Mouse (Mus musculus) layer of hippocampus, postnatal 14 days (tissue): ENCODE results near the gene Gm10337. TPM values are rescaled to one million over a fixed set of nuclear protein-coding genes. Genes with fewer than 3 reads are reported as not detected.

Experiments
- DNase-seq, 2 experiments: peaks; one replicate each; pipeline ENCODE4 v3.0.0; 2021 to 2022; ENCODE audit warnings: low spot score in 2 of 2, mixed read lengths in 1 of 2
- total RNA-seq, 2 experiments: library from RNA; stranded (reverse); gene quantifications; 2 replicates each; pipeline ENCODE4 v1.2.3; 2021

Gm10337 gene
- total RNA-seq, 2 experiments from 2014 or later: not detected

DNA sequence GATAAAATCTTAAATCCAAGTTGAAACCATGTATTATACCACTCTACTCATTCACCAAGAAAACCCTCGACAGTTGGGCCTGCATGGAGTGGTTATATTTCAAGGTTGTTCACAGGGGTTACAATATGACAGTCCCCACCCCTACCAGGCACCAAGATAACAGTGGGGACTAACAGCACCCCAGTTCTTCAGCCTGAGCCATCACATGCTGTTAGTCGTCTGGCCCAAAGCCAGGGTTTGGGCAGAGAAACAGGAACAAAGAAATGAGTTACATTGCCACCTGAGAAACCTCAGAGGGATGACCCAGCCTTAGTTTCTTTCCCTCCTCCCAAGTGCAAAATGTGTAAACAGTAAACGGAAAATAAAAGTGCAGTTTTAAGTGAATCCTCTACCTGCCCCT is 4.2 kb upstream of the Gm10337 start:
- DNase-seq: no peak

DNA sequence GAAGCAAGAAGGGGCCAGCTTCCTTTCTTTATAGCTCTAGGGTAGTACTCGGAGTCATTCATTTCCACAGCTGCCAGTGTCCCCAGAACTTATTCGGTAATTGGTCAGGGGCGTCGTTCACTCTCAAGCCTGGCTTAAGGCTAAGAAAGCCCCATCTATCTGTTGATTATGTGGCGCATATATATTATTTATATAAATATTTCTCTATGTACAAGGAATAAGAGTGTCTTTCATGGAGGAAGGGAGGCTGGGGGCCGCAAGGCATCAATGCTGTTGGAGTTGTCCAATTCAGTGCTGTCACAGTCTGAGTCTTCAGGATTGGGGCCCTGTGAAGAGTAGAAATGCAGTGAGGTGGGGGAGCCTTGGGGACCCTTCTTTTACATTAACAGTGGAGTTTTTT is 3.7 kb upstream of the Gm10337 start:
- DNase-seq: no peak

DNA sequence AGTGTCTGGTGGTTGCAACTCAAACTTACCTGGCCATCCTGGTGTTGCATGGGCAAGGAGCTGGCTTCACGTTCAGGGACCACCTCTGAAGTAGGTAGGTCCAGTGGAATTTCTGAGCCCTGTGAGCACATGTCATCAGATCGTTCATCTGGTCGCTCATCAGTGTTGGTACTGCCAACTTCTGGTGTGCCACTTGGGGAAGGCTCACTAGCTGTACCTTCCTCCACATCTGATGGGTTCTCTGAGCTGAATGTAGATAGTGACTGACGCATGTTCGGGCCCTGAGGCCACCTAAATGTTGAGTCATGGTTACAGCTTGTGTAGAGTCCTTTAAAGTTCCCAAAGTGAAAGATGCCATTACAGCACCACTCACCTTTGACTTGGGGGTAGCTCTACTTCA is 3.0 kb upstream of the Gm10337 start:
- DNase-seq: no peak

DNA sequence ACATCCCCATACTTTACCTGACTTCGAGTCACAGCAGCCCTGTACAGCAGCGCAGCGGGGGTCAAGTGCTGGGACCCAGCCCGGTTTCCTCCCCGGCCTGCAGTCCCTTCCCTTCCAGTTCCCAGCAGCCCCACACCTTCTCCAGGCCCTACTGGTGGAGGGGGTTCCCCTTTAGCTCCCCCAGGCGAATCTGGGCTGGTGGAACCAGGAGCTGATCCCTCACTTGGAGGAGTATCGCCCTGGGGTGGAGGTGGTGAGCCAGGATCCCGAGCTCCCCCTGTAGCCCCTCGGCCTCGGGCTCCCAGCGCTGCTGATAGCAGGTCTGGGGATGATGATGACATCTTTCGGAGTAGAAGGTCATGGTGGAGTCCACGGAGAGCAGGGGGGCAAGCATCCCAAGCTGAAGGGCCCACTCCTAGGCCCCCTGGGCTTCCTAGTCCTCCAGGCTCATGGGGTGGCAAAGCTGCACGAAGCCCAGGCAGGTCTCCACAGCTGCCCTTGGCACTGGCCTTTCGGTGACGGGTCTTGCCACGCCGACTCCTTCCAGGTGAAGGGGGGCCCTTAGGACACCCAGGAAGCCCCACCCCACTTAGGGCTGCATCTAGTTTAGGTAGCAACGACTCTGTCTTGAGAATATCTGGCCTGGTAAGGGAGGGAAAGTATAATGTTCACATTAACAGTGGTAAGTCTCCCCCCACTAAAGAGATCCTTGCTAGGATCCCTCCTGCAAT is 2.3 kb upstream of the Gm10337 start:
- no peak for DNase-seq

DNA sequence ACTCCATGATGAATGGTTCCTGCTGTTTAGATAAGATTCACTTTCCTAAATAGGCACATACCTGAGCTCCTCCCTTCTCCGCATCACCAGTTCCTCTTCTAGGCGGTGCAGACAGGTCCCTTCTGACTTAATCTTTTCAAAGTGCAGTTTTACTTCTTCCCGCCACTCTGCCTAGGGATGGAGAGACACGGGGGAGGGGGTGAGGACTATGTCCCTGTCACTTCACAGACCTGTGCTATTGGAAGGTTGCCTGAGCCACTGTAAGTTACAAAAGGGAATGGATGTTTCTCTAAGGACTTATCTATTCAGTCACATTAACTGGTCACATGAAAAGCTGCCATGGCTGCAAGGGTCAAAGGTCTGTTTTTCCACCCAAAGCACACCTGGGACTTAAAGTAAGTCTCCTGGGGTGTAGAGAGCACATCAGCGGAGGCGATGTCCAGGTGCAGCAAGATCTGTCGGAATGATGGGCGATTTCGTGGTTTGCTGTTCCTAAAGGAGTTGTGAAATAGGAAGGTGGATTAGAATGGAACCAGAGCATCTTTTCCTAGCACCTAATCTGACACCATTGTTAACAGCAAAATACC is 1.2 kb upstream of the Gm10337 start:
- DNase-seq: no peak

DNA sequence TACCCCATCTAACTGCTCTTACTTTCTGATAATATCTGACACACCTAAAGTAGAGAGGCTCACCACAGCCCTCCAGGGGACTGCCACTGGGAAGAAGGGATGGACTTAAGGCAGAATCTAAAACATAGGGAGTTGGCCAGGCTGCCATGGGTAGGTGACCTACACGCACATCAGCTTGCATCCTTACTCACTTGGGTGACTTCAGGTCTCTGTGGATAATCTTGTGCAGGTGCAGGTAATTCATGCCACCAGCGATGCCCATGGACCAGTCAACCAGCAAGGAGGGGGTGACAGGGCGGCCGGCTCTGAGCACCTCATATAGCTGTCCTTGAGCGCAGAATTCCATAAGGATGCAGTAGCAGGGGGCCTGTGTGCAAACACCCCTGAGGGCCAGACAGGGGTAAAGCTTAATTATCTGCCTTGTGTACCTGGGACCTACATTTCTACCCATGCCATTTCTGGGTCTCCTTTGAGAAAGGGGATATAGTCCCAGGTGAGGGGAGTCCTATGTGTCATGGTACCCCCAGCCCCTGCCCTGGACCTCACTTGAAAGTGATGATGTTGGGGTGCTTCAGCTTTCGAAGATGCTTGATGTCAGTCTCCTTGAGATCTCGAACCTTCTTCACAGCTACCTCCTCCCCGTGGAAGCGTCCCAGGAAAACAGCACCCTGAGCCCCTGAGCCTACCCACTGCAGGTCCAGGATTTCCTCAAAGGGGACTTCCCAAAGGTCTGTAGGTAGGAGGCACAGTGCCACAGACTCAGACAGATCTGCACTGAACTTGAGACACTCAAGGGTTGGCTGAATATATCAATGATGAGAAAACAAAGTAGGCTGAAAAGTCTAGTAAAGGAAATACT is 631 bp downstream of the Gm10337 start:
- no peak for DNase-seq

DNA sequence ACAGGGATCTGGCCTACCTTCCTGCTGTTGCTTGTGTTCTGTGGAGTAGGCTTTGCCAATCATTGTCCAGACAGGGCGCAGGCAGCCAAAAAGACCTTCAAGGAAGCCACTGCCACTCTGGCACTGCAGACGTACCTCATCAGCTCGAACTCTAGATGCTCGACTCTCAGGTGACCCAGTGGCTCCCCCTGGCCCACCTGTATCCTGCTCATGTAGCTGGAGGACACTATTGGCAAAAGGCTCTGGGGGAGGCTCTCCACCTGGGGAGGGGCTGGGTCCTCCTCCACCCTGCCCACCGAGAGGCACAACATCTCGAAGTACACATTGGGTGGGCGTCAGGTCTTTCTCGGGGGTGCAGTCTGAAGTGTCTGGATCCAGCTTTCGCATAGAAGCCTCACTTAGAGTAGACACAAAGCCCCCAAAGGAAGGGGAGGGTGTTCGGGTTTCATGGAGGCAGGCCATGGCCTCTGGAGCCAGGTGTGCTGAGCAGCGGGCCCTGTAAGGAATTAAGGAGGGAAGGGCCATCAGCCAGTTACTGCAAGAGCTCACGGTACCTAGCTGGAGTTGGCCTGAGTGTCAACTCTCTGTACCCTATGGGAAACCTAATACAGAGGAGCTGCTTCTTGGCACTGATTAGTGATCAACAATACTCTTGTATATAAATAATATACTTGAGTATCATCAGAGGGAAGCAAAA is 1.7 kb downstream of the Gm10337 start:
- no peak for DNase-seq

DNA sequence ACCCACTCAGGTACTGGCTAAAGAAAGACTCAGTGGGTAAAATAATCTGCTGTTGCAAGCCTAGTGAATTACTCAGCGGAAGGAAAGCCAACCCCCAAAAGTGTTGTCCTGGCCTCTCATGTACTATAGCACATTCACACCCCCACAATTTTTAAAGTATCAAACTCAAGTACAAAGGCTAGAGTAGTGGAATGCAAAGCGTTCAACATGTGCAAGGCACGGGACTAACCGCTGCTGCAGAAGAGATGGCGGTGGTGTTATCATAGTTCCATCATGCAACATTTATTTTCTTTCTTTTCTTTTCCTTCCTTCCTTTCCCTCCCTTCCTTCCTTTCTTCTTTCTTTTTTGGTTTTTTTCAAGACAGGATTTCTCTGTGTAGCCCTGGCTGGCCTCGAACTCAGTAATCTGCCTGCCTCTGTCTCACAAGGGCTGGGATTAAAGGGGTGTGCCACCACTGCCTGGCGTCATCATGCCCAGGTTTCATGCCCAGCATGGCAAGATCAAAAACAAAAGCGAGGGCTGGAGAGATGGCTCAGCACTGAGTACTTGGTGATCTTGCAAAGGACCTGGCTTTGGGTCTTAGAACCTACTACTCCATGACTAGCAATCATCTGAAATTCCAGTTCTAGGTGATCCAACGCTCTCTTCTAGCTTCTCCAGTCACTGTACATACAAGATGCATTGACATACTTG is 2.4 kb downstream of the Gm10337 start:
- no peak for DNase-seq

DNA sequence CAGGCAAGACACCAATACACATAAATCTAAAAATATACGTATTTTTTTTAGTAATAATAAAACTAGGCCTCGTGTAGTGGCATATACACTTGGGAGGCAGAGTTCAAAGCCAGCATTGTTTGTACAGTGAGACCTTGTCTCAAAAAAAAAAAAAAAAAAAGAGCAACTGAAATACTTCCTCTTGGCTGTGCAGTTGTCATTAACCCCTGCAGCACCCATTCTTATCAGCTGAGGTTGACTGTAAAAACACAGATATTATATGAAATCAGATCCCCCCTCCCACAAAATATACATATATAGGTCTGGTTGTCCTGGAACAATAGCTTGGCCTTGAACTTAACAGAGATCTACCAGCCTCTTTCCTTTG is 2.9 kb downstream of the Gm10337 start:
- no peak for DNase-seq

DNA sequence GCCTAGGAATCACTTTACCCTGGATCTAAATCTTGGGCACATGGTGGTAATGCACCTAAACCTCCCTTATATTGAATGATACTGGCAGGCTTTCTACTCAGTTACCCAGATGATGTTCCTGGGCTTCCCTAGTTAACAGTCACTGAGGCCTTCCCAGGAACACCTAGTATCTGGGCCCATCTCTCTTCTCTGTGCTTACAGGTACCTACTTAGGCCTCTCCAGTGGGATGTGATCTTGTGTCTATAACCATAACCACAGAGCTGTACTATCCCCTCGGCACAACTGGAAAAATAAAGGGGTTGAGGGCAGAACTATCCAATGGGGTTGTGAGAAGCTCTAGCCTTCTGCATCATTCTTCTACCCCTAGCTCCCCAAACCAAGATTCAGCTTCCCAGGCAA is 3.3 kb downstream of the Gm10337 start:
- no peak for DNase-seq

DNA sequence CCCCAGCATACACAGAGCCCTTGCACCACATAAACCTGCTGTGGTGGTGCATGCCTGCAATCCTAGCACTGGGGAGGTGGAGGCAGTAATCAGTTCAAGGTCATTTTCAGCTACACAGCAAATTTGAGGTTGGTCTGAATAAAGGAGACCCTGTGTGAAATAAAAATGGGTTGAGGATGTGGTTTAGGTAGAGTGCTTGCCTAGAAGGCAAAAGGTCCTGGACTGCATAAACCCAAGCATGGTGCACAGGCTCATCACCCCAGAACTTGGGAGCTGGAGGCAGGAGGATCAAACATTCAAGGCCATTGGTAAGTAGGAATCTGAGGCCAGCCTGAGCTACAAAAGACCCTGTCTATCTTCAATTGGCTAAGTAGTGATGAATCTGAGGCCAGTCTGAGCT is 4.0 kb downstream of the Gm10337 start:
- no peak for DNase-seq

DNA sequence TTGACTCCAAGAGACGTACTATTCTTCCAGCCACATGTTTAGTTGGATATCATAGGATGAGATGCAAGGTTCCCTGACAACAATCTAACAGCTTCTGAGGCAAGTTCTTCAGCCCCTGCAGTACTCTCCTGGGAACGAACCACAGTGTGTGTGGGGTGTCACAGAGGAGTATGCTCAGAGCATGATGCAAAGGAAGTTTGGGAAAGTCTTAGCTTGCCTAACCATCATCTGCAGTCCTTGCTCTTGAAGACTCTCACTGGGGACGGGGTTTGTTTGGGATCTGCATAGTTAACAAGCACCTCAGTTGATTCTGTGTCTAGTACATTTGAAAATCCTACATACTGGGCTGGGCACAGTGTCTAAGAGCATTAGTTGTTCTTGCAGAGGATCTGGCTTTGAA is 4.8 kb downstream of the Gm10337 start:
- no peak for DNase-seq

DNA sequence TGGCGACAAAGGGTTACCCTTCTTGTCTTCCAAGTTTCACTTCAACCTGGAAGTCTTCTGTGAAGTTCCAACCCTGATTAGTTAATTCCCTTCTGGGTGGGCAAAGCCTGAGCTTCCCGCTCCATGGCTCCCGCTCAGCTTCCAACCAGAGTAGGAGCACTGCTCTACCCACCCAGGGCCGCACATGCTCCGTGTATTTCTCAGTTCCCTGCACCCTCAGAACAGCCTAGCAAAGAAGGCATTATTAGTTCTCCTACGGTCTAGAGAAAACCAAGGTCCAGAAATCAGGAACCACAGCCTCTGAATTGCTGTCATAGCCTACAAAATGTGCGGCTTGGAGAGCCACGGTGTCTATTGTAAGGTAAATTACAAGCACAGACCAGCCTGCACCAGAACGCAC is 6.6 kb downstream of the Gm10337 start:
- DNase-seq: peak; percentile 41 to 65

DNA sequence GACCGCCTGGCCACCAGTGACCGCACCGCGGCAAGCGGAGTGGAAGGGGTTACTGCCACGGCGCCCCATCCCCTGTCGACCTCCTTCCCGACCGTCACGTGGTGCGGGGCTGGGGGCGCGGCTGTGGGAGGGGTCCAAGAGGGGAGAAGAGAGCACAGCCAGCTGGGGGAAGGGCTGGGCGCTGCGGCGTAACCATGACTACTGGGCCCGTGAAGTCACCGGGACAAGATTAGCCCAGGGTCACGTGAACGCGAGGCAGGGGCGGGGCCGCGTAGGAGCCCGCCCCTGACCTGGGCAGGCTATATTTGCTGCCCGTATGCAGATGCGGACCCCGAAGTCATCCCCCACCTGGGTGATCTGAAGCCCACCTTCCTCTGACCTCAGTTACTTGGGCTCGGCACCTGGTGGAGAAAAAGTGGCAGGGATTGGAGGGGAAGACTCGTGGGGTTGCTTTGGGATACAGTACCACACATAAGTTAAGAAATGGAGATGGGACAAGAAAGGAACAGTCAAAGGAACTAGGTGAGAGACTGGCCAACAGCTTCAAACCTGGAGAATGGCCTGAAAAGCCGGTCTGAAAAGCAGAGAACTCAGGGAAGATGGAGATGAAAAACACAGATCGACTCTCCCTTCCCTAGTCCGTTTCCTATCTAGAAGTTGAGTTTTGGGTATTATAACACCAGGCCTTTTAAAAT is 7.2 kb downstream of the Gm10337 start:
- peak; percentile 83 to 91 for DNase-seq

DNA sequence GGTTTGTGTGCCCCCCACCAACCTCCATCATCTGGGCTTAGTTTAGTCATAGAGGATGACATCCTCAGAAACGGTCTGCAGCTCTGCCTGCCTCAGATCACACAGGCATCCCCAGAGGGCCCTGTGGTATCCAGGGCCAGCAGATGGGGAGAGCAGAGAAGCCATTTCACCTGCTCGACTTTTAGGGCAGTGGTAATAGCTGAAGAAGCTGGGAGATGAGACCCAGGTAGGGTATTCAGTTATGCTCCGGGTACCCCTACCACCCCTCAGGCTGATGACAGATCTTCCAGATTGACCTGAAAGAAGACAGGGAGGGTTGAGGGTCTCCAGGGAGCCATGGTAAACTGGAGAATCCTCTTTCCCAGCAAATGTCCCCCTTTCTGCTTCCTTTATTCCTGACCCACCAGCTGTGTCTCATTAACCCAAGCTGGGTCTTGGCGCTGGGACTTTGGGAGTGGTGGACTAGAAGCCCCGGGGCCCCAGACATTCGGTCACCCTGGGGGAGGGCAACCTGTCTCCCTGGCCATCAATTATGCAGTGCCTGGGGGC is 7.8 kb downstream of the Gm10337 start:
- DNase-seq: no peak

DNA sequence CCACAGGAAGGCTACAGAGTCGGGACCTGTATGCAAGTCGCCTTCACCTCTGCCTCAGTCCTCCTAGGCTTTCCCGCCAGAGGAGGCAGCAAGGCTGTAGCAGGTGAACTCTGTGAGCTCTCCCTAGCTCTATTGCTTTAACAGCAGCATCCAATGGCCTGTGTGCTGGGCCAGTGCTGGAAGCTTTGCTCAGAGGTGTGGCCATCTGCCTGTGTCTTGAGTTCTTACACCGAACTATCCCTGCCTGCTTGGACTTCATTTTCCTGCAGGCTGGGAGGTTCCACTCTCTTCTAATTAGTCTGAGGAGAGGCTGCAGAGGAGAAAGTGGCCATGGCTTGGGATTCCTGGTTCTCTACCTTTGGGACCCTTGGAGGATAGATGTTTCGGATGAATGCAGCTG is 8.5 kb downstream of the Gm10337 start:
- no peak for DNase-seq

DNA sequence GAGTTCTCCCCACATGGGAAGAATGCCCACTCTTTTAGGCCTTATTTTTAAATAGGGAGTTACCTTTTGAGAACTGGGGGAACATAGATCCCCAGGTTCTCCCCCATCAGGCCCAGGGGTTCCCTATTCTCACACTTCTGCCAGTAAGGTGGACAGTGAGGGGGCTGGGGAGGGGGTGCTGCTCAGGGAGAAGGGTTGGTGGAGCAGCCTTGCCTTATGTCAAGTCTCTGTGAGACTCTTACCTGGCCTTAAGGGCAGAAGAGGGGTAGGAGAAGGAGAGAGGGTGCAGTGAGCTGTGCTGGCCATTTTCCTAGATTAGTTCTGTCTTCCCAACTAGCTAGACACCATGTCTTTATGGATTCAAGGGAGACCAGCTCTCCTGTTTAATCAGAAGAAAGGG is 8.9 kb downstream of the Gm10337 start:
- DNase-seq: no peak

DNA sequence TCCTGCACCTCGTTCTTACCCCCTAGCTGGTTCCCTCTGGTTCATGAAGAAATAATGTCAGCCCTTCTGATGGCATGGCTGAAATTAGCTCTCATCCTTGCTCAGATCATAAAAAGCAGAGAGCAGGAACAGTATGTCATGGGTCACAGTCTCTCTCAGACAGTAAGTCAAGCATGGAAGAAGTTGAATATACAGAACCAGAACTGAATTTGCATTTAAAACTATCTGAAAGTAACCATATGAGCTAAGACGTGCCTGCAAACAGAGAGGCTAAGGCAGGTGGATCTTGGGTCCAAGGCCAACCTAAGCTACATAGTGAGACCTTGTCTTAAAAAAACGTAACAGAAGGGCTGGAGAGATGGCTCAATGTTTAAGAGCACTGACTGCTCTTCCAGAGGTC is 9.5 kb downstream of the Gm10337 start:
- DNase-seq: no peak

DNA sequence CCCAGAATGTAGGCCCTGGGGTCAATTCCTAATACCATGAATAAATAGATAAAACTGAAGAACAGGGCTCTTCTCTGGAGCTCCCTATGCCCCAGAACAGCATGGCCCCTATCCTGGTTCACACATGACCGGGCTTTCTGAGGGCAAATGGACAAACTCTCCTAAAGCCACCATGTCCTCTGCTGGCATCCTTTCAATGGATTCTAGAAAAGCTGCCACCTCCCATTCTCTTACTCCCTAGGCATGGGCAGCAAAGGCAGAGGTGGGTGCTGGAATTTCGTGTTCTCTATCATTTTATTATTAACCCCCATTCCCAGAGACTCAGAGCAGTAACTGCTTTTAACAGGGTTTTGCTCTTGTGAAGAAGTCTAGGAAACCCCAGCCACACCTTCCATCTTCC is 11.7 kb downstream of the Gm10337 start:
- DNase-seq: no peak

DNA sequence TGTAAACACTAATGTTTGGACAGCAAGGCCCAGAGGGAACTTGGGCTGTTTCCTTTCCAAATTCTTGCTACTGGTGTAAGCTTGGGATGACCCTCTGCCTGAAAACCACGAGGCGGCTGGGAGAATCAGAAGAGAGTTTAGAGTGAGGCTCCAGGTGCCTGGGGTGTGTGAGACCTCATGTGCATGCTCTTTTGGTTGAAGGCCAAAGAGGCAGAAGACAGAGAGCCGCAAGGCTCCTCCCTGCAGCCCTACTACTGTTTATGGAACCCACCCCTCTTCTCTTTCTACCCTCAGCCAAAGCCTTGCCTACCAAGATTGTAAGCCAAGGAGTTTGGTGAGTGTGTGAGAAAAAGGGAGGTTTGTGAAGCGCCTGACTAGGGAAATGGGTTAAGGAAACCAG is 12.3 kb downstream of the Gm10337 start:
- no peak for DNase-seq
